Mouse (Mus musculus): Measurements from ENCODE around the gene Trim9.

GRCm38 (mm10) chr12:70293927-70294684, 53.3 kb downstream of the Trim9 start:
- peak; percentile 31 for TF ChIP-seq CTCF (IDR thresholded peaks at IDR 0.05; ENCODE audit: low read depth)
- no peak for TF ChIP-seq EP300 (optimal IDR thresholded peaks at IDR 0.05)

All from stomach, postnatal 0 days (tissue).